Mouse (Mus musculus): ENCODE data around the gene AI464131. TPM values are rescaled to one million over a fixed set of nuclear protein-coding genes. Genes with fewer than 3 reads are reported as not detected.

AI464131 gene
- polyA plus RNA-seq, 1 experiment, result 2.2 TPM

DNA sequence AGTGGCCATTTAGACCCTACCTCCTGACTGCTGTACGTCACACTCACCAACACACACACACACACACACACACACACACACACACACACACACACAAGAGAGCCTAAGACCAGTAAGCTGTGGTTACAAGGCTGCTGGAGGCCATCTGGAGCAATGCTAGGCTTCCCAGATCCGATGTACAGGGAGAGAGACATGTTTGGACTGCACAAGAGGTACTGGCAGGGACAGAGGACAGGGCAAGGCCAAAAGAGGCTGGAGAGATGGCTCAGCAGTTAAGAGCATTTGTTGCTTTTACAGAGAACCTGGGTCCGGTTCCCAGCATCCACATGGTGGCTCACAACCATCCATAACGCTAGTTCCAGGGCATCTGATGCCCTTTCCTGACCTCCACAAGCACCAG, 7.8 kb downstream of the AI464131 start:
- whole genome bisulfite sequencing, result 78% methylated on average over 4 of the region's 4 CpGs
- Histone ChIP-seq H3K36me3 (ENCODE audit: control insufficient read depth, insufficient read depth, low read length) (no peaks in the 10 kb centered on the region), H3K4me3 (ENCODE audit: extremely low read depth, insufficient read depth, insufficient read length) (no peak overlapping the region), H3K27me3 (ENCODE audit: control insufficient read depth, insufficient read depth, low read length) (peaks cover 10% of the 10 kb centered on the region), H3K4me1 (ENCODE audit: control insufficient read depth, insufficient read depth, insufficient read length) (peaks cover 10% of the 10 kb centered on the region), H3K27ac (ENCODE audit: insufficient read depth, low read length) (no peak overlapping the region)
- no peak for DNase-seq (ENCODE audit: low read depth in 1 of 2, low spot score in 2 of 2)
- TF ChIP-seq CTCF (IDR thresholded peaks at IDR 0.05; ENCODE audit: extremely low read depth, insufficient read depth, insufficient read length, insufficient replicate concordance) (no peak), POLR2A (IDR thresholded peaks at IDR 0.05; ENCODE audit: low read depth, low read length) (no peak)

DNA sequence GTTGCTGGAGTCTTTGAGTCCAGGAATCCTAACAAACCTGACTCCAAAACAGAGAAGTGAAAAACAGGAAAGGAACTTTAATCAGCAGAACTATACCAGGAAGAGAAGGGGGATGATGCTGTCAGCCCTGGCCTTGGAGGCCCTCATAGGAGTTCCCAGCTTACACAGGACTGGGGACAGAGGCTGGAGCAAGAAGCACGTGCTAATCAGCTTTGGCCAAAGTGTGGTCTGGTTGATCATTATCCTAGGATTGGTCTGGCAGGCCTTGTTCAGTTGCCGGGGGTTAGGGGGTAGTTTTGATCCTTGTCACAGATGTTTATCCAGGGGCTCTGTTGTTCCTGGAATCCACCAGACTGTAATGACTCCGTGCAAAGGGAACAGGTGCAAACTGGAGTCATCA, 8.5 kb downstream of the AI464131 start:
- no peak for TF ChIP-seq CTCF (IDR thresholded peaks at IDR 0.05; ENCODE audit: extremely low read depth, insufficient read depth, insufficient read length, insufficient replicate concordance)
- TF ChIP-seq POLR2A (IDR thresholded peaks at IDR 0.05; ENCODE audit: low read depth, low read length), result no peak
- Histone ChIP-seq H3K27me3 (ENCODE audit: control insufficient read depth, insufficient read depth, low read length) (peaks cover 10% of the 10 kb centered on the region), H3K4me3 (ENCODE audit: extremely low read depth, insufficient read depth, insufficient read length) (no peak overlapping the region), H3K36me3 (ENCODE audit: control insufficient read depth, insufficient read depth, low read length) (no peaks in the 10 kb centered on the region), H3K27ac (ENCODE audit: insufficient read depth, low read length) (no peak overlapping the region), H3K4me1 (ENCODE audit: control insufficient read depth, insufficient read depth, insufficient read length) (peaks cover 10% of the 10 kb centered on the region)
- WGBS, result 42% methylated on average over 3 of the region's 3 CpGs
- no peak for DNase-seq (ENCODE audit: low read depth in 1 of 2, low spot score in 2 of 2)

DNA sequence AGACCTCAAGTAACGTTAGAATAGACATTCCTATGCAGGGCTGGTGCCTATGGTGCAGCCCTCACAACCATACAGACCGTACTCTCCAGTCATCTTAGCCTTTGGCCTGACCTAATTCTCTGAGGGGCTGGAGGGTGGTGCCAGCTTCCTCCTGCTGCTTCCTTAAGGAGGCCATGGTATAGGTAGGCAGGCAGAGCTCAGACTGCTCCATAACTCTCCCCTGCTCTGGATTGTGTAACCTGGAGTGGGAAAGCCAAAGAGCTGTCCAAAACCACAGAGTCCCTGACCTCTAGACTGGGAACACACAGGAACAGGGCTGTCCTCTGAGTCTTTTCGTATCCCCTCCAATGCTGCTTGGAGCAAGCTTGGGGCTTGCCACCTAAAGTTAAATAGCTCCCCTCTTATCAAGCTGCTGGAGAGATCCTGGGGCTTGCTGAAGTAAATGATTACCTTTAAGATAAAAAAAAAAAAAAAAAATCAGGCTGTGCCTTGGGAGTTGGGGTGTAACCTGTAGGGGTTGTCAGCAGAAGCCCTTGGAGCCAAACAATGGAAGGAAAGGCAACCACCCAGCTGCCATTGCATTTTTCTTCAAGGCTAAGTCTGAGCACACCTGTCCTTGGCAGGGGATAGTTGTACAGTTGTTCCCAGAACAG, 9.3 kb downstream of the AI464131 start:
- peaks cover 7% of the 10 kb centered on the region for H3K27me3 ChIP-seq (ENCODE audit: control insufficient read depth, insufficient read depth, low read length)
- 84% methylated on average over 3 of the region's 3 CpGs for WGBS
- no peak overlapping the region for H3K27ac ChIP-seq (ENCODE audit: insufficient read depth, low read length)
- no peak for TF ChIP-seq CTCF (IDR thresholded peaks at IDR 0.05; ENCODE audit: extremely low read depth, insufficient read depth, insufficient read length, insufficient replicate concordance)
- TF ChIP-seq POLR2A (IDR thresholded peaks at IDR 0.05; ENCODE audit: low read depth, low read length), result no peak
- no peak for DNase-seq (ENCODE audit: low read depth in 1 of 2, low spot score in 2 of 2)
- H3K36me3 ChIP-seq (ENCODE audit: control insufficient read depth, insufficient read depth, low read length), result no peaks in the 10 kb centered on the region
- peaks cover 9% of the 10 kb centered on the region for H3K4me1 ChIP-seq (ENCODE audit: control insufficient read depth, insufficient read depth, insufficient read length)
- no peak overlapping the region for H3K4me3 ChIP-seq (ENCODE audit: extremely low read depth, insufficient read depth, insufficient read length)

DNA sequence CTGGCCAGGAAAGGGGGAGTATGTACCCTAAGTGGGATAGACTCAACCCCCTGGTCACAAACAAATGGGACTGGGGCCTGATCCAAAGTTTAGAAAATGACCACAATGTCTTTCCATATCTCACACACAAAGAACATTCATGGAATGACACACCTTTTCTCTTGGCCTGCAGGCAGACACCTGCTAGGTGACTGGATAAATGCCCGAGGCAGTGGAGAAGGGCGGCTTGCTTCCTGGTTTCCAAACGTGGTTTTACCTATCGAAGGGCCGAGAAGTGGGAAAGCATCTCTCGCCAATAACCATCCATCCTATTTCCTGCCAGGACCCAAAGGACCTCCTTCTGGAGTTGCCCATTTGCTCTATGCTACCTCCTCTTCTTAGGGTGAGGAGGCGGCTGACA, 9.9 kb downstream of the AI464131 start:
- H3K27ac ChIP-seq (ENCODE audit: insufficient read depth, low read length), result no peak overlapping the region
- no peaks in the 10 kb centered on the region for H3K36me3 ChIP-seq (ENCODE audit: control insufficient read depth, insufficient read depth, low read length)
- peaks cover 4% of the 10 kb centered on the region; the same call in 1 of the 2 replicates for H3K4me1 ChIP-seq (ENCODE audit: control insufficient read depth, insufficient read depth, insufficient read length)
- DNase-seq (ENCODE audit: low read depth in 1 of 2, low spot score in 2 of 2), result no peak
- H3K4me3 ChIP-seq (ENCODE audit: extremely low read depth, insufficient read depth, insufficient read length), result no peak overlapping the region
- H3K27me3 ChIP-seq (ENCODE audit: control insufficient read depth, insufficient read depth, low read length), result peaks cover 3% of the 10 kb centered on the region; the same call in 1 of the 2 replicates
- 84% methylated on average over 7 of the region's 7 CpGs for WGBS
- TF ChIP-seq POLR2A (IDR thresholded peaks at IDR 0.05; ENCODE audit: low read depth, low read length) (no peak), CTCF (IDR thresholded peaks at IDR 0.05; ENCODE audit: extremely low read depth, insufficient read depth, insufficient read length, insufficient replicate concordance) (no peak)

DNA sequence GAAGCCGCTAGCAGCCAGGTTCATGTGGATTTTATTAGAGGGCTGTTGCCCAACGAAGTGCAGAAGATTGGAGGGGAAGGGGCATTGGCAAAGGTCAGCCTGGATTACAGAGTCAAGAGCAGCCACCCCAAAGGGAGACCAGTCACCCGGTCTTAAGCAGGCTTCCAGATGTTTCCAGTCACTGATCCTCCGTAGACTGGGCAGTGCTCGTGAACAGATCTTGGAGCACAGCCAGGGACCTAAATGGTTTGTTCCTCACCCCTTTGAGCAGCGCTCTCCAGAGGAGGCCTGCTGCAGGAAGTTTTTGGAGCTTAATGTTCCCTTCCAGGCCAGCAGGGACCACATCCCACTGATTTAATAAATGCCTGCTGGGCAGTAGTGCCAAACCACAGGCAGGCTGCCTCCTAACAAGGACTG, 21.3 kb downstream of the AI464131 start:
- Histone ChIP-seq H3K4me3 (ENCODE audit: extremely low read depth, insufficient read depth, insufficient read length) (no peak overlapping the region), H3K4me1 (ENCODE audit: control insufficient read depth, insufficient read depth, insufficient read length) (no peaks in the 10 kb centered on the region), H3K27me3 (ENCODE audit: control insufficient read depth, insufficient read depth, low read length) (no peaks in the 10 kb centered on the region), H3K27ac (ENCODE audit: insufficient read depth, low read length) (no peak overlapping the region), H3K36me3 (ENCODE audit: control insufficient read depth, insufficient read depth, low read length) (no peaks in the 10 kb centered on the region)
- TF ChIP-seq POLR2A (IDR thresholded peaks at IDR 0.05; ENCODE audit: low read depth, low read length) (no peak), CTCF (IDR thresholded peaks at IDR 0.05; ENCODE audit: extremely low read depth, insufficient read depth, insufficient read length, insufficient replicate concordance) (no peak)
- no peak for DNase-seq (ENCODE audit: low read depth in 1 of 2, low spot score in 2 of 2)
- 80% methylated on average over 6 of the region's 6 CpGs for WGBS

DNA sequence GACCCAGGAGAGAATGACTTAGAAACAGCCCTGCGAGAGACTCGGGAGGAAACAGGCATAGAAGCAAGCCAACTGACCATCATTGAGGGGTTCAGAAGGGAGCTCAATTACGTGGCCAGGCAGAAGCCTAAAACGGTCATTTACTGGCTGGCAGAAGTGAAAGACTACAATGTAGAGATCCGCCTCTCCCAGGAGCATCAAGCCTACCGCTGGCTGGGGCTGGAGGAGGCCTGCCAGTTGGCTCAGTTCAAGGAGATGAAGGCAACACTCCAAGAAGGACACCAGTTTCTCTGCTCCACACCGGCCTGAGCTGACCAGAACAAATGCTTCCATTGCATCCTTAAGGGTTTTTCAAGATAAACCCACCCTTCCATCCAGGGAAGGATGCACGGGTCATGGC, 22.6 kb downstream of the AI464131 start:
- H3K4me1 ChIP-seq (ENCODE audit: control insufficient read depth, insufficient read depth, insufficient read length), result no peaks in the 10 kb centered on the region
- no peak for TF ChIP-seq CTCF (IDR thresholded peaks at IDR 0.05; ENCODE audit: extremely low read depth, insufficient read depth, insufficient read length, insufficient replicate concordance)
- TF ChIP-seq POLR2A (IDR thresholded peaks at IDR 0.05; ENCODE audit: low read depth, low read length), result no peak
- DNase-seq (ENCODE audit: low read depth in 1 of 2, low spot score in 2 of 2), result no peak
- no peaks in the 10 kb centered on the region for H3K36me3 ChIP-seq (ENCODE audit: control insufficient read depth, insufficient read depth, low read length)
- no peak overlapping the region for H3K27ac ChIP-seq (ENCODE audit: insufficient read depth, low read length)
- 85% methylated on average over 8 of the region's 8 CpGs for WGBS
- no peak overlapping the region for H3K4me3 ChIP-seq (ENCODE audit: extremely low read depth, insufficient read depth, insufficient read length)
- no peaks in the 10 kb centered on the region for H3K27me3 ChIP-seq (ENCODE audit: control insufficient read depth, insufficient read depth, low read length)

DNA sequence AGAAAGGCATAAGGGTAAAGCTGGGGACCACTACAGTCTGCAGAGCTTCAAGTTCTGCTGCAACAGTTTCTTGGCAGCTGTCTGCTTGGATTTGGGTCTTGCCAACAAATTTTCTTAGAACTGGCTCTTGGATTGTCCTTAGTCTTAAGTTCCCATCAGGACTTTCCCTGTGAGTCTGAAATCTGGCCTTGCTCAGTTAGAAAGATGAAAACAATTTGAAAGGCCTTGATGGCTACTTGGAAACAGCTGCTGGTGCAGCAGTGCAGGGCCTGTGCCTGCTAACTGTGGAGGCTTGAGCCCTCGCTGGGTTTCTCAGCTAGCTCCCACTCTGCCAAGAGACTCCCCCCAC, 23.4 kb downstream of the AI464131 start:
- no peak for TF ChIP-seq CTCF (IDR thresholded peaks at IDR 0.05; ENCODE audit: extremely low read depth, insufficient read depth, insufficient read length, insufficient replicate concordance)
- no peak for TF ChIP-seq POLR2A (IDR thresholded peaks at IDR 0.05; ENCODE audit: low read depth, low read length)
- no peaks in the 10 kb centered on the region for H3K27me3 ChIP-seq (ENCODE audit: control insufficient read depth, insufficient read depth, low read length)
- H3K27ac ChIP-seq (ENCODE audit: insufficient read depth, low read length), result no peak overlapping the region; the same call in 1 of the 2 replicates
- DNase-seq (ENCODE audit: low read depth in 1 of 2, low spot score in 2 of 2), result no peak
- no peaks in the 10 kb centered on the region for H3K36me3 ChIP-seq (ENCODE audit: control insufficient read depth, insufficient read depth, low read length)
- whole genome bisulfite sequencing, result 90% methylated on average over 1 of the region's 1 CpGs
- H3K4me3 ChIP-seq (ENCODE audit: extremely low read depth, insufficient read depth, insufficient read length), result no peak overlapping the region
- H3K4me1 ChIP-seq (ENCODE audit: control insufficient read depth, insufficient read depth, insufficient read length), result no peaks in the 10 kb centered on the region

Measured in spleen, adult 2 months (tissue).